Mouse (Mus musculus): ENCODE measurements around the gene Rad23b. TPM values are rescaled to one million over a fixed set of nuclear protein-coding genes. Genes with fewer than 3 reads are reported as not detected.
A peak's percentile ranks its signal among the peaks of the same experiment; 100 is the strongest.
"Not testable (repeated sequence)": the region's sequence is repeated elsewhere in the genome, so short reads cannot be mapped to it uniquely, and the experiment has no call there.

Gene Rad23b
- polyA plus RNA-seq (2015; fragmentation: Nextera tagmentation; extraction: Ambion mirVana): 98.1 and 101 TPM in 2 replicates

DNA sequence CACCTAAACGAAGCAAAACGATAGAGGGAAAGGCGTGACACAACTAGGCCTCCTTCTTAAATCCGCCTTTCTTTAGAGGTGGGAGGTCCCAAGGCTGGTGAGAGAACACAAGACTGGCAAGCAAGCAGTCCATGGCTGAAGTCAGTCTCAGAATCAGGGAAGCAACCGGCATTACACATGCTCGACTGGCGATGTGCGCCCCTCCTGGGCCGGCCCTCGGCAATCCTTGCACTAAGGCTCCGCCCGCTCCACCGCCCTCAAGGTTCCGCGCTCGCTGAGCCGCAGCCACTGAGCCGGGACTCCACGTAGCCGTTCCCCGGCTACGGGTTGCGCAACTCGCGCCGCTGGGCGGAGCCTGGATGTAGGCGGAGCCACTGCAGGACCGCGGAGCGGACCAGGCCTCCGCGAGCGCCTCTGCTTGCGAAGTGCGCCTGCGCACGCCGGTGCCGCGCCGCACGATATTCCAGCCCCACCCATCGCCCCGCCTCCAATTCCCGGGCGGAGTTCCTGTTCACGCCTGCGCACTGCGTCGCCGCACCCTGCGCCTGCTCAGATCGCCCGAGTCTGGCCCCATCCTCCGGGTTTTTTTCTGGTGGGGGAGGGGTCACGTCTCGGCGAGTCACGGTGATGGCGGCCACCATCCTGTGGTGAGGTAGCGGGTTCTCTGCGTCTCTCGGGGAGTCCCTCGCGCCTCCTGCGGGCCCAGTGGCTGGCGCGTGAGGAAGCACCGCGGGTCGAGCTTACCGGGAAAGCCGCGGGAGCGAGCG, at the start of gene Rad23b:
Gene Rad23b, plus strand, starts transcription at position 592 of the 767 bp plus-strand sequence.
- Histone ChIP-seq H3K9ac (peak within 1 kb of the TSS; percentile 95), H3K27me3 (no peaks in the 10 kb centered on the region), H3K4me2 (peak within 1 kb of the TSS; percentile 73), H3K36me3 (no peaks in the 10 kb centered on the region), H3K27ac (replicated peaks) (peak within 1 kb of the TSS; percentile 97), H3K9me3 (no peaks in the 10 kb centered on the region), H3K4me3 (peak within 1 kb of the TSS; percentile 71), H3K4me1 (replicated peaks) (peaks cover 40% of the 10 kb centered on the region)
- under 1% methylated on average over 72 of the region's 77 CpGs for WGBS
- peak; percentile 99 for ATAC-seq (ENCODE audit: low read depth)

DNA sequence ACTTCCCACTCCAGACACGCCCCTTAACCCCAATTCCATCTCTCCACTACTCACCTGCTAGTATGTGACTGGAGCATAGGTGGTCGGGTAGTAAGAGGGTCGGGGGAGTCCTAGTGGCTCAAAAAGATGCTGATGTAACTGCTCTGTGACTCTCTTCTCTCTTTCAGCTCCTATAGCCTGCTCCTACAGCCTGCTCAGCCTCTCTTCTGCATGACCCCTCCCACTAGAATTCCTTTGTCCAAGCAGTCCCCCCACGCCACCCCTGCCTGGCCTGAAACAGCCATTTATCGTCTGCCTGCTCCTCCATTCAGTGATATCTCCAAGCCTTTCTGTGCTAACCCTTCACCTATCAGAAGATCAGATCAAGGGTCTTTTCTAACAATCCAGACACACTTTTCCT, 45.7 kb upstream of the Rad23b start:
- WGBS: 76% methylated on average over 5 of the region's 5 CpGs

DNA sequence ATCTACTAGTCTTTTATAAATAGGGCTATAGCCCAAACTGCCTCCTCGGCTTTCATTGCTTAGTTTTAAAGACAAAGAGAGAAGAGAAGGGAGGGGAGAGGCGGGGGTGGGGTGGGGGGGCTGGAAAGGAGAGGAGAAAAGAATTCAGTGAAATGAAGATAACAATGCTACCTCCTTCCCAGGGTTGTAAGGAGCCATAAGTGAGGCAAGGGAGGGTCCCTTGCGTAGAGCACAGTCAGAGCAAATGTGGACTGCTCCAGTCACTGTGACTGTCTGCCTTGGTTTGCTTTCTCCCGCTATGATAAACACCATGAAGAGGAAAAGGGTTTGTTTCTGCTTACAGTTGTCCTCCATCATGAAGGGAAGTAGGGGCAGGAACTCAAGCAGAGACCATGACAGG, 43.2 kb upstream of the Rad23b start:
- Histone ChIP-seq H3K4me1 (replicated peaks) (no peaks in the 10 kb centered on the region), H3K4me3 (no peak overlapping the region), H3K4me2 (no peak overlapping the region), H3K27ac (replicated peaks) (no peak overlapping the region), H3K9ac (no peak overlapping the region), H3K36me3 (peaks cover 3% of the 10 kb centered on the region; the same call in 1 of the 2 replicates), H3K9me3 (peaks cover 10% of the 10 kb centered on the region), H3K27me3 (no peaks in the 10 kb centered on the region)
- WGBS: 51% methylated on average over 4 of the region's 4 CpGs
- ATAC-seq (ENCODE audit: low read depth): no peak

More for the DNA sequence above, 45.7 kb upstream of the Rad23b start:
- H3K27ac ChIP-seq (replicated peaks): no peak overlapping the region
- H3K36me3 ChIP-seq: peaks cover 3% of the 10 kb centered on the region; the same call in 1 of the 2 replicates
- no peak overlapping the region for H3K9ac ChIP-seq
- no peak overlapping the region for H3K4me2 ChIP-seq
- H3K9me3 ChIP-seq: peaks cover 10% of the 10 kb centered on the region
- no peak for ATAC-seq (ENCODE audit: low read depth)
- no peak overlapping the region for H3K4me3 ChIP-seq
- H3K27me3 ChIP-seq: no peaks in the 10 kb centered on the region
- no peaks in the 10 kb centered on the region for H3K4me1 ChIP-seq (replicated peaks)

DNA sequence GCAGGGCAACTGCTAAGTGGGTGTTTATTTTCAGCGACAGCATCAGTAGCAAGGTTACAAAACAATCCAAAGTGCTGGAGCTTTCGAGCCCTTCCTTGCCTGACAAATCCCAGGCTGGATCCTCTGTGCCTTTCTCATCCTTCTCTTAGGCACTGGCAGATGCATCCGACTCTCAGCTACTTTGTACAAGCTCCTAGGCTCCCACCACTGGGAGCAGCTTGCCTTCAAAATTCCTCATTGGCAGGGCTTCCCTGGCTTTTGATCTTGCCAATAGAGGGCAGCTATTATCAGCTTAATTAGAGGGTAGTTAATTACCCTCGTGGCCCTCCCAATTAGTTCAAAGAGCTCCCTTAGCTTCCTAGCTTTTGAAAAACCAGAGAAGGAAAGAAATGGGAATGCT, 33.1 kb upstream of the Rad23b start:
- Histone ChIP-seq H3K36me3 (no peaks in the 10 kb centered on the region), H3K27ac (replicated peaks) (no peak overlapping the region), H3K4me2 (no peak overlapping the region), H3K4me3 (no peak overlapping the region), H3K9me3 (no peaks in the 10 kb centered on the region), H3K4me1 (replicated peaks) (no peaks in the 10 kb centered on the region; the same call in 1 of the 2 replicates), H3K27me3 (no peaks in the 10 kb centered on the region), H3K9ac (no peak overlapping the region)
- WGBS: 38% methylated on average over 4 of the region's 4 CpGs
- ATAC-seq (ENCODE audit: low read depth): no peak

DNA sequence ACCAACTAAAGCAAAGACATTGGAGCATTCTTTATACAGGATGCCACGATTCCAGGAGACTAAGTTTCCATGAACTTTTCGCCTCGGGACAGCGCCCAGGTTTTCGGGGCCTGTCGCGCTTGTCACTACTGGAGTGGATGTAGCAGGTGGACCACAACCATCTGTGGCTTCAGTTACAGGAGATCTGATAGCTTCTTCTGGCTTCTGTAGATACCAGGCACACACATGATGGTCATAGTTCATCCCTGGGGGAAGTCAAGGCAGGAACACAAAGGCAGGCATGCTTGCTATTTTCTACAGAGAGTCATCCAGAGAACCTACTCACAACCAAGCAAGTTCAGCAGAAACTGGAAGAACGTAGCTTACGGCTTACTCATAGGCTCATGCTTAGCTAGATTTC, 31.5 kb upstream of the Rad23b start:
- H3K4me3 ChIP-seq; H3K36me3 ChIP-seq; H3K27ac ChIP-seq (replicated peaks); H3K27me3 ChIP-seq; H3K9ac ChIP-seq; H3K9me3 ChIP-seq; ATAC-seq (ENCODE audit: low read depth); H3K4me2 ChIP-seq; H3K4me1 ChIP-seq (replicated peaks): not testable (repeated sequence)
- 92% methylated on average over 9 of the region's 9 CpGs for WGBS

DNA sequence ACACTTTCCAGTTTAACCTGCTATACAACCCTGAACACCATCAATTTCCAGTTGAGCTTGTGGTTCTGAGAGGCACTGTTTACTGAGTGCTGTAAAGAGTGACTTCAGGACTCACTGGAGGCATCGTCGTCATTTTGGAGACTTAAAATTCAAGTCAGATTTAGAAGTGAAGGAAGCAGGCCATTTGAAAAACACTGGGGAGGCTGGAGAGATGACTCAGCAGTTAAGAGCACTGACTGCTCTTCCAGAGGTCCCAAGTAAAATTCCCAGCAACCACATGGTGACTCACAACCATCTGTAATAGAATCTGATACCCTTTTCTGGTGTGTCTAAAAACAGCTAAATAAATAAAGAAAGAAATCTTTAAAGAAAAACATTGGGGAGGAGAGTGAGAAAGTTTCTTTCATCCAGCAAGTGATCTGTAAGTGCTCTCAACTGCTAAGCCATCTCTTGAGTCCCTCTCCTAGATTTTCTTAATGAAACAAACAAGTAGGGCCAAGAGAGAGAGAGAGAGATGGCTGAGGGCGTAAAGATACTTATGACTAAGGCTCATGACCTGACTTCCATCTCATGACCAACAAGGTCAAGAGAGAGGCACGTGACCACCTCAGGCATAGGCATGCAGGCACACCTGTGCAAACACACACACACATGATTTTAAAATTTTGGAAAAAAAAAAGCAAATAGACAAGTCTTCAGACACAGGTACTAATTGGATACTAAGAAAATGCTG, 23.9 kb upstream of the Rad23b start:
- Histone ChIP-seq H3K9ac (no peak overlapping the region), H3K27ac (replicated peaks) (no peak overlapping the region), H3K9me3 (no peaks in the 10 kb centered on the region), H3K4me3 (no peak overlapping the region), H3K36me3 (no peaks in the 10 kb centered on the region), H3K4me1 (replicated peaks) (no peaks in the 10 kb centered on the region), H3K27me3 (no peaks in the 10 kb centered on the region), H3K4me2 (no peak overlapping the region)
- no peak for ATAC-seq (ENCODE audit: low read depth)
- WGBS: 68% methylated on average over 4 of the region's 4 CpGs

DNA sequence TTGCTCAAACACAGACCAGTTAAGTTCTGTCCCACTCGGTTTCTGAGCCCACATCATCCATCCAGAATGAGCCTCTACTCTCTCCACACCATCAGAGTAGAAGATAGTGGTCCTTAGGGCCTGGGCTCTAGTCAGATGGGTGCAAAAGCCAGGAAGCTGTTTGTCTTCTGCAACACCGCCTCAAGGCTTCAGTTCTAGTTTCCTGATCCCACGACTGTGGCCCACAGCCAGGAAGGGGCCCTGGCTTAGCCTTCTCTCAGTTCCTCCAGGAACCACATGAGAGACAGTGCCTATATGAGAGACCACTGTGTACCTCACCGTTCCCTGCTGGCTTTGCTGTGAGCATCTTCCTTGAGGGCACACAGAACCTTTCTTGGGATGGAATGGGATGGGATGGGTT, 22.3 kb upstream of the Rad23b start:
- no peak overlapping the region for H3K4me3 ChIP-seq
- H3K4me1 ChIP-seq (replicated peaks): no peaks in the 10 kb centered on the region
- no peaks in the 10 kb centered on the region for H3K36me3 ChIP-seq
- no peaks in the 10 kb centered on the region for H3K9me3 ChIP-seq
- ATAC-seq (ENCODE audit: low read depth): no peak
- no peak overlapping the region for H3K9ac ChIP-seq
- no peak overlapping the region for H3K27ac ChIP-seq (replicated peaks)
- H3K4me2 ChIP-seq: no peak overlapping the region
- WGBS: 82% methylated on average over 4 of the region's 4 CpGs
- no peaks in the 10 kb centered on the region for H3K27me3 ChIP-seq

DNA sequence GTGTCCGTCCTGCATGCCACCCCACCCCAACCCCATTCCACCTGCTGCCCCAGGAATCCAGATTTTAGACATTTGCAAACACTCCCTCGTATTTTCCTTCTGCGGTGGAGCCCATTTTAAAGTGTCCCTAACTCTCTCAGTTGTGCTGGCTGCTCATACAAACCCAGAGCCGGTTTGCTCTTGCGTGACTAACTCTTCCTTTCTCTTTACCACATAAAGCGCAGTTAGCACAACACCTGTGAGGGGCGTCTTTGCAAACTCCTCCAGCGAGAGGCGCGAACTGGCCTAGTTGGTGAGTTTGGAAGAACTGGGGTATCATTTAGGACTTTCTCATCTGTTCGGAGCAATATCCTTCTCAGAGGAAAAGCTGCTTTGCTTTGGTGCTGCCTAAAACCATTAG, 21.4 kb upstream of the Rad23b start:
- no peaks in the 10 kb centered on the region for H3K27me3 ChIP-seq
- H3K9ac ChIP-seq: no peak overlapping the region
- no peaks in the 10 kb centered on the region for H3K9me3 ChIP-seq
- ATAC-seq (ENCODE audit: low read depth): no peak
- H3K4me2 ChIP-seq: no peak overlapping the region
- WGBS: 90% methylated on average over 11 of the region's 11 CpGs
- H3K36me3 ChIP-seq: no peaks in the 10 kb centered on the region
- H3K4me3 ChIP-seq: no peak overlapping the region
- no peak overlapping the region for H3K27ac ChIP-seq (replicated peaks)
- H3K4me1 ChIP-seq (replicated peaks): no peaks in the 10 kb centered on the region

DNA sequence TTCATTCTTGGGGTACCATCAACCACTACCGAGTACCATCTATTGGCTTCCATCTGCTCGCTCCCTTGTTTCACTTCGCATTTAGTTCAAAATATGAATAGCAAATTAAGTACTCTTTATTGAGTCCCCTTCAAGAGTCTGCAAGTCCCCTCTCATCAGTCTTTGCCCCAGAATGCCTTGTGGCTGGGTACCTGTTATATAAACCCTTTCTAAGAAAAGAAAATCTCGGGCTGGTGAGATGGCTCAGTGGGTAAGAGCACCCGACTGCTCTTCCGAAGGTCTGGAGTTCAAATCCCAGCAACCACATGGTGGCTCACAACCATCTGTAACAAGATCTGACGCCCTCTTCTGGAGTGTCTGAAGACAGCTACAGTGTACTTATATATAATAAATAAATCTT, 20.9 kb upstream of the Rad23b start:
- not testable (repeated sequence) for H3K4me1 ChIP-seq (replicated peaks); H3K27ac ChIP-seq (replicated peaks); ATAC-seq (ENCODE audit: low read depth); H3K4me2 ChIP-seq; H3K9ac ChIP-seq; H3K27me3 ChIP-seq; H3K9me3 ChIP-seq; H3K36me3 ChIP-seq; H3K4me3 ChIP-seq
- WGBS: 93% methylated on average over 6 of the region's 7 CpGs

DNA sequence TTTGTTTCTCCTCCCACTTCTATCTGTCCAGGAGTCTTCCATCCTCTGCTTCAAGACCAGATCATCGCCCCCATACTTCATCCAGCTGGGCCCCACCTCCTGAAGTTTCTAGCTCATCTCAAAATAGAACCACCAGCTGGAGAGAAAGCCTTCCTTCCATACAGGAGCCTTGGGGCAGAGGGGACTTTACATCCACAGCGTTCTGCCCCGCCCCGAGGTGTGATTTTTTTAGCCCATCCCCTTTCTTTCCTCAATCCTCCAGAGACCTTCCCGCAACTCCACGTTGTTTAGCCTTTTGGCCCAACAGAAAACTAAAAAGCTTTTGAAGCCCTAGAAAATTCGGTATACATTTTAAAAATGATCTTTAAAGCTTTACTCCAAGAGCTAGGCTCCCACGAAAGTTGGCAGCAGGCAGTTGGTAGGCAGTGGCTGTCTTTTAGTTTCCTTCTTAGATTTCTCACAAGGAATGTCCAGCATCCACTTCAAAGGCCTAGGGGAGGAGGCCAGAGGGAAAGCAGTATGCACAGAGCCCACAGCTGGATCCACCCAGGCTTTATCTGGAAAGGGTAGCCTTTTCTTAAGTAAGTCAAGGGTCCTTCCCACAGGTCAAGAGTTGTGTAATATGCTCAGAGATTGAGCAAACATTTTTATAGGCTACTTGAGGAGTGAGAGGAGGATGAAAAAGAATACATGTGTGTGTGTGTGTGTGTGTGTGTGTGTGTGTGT, 20.1 kb upstream of the Rad23b start:
- Histone ChIP-seq H3K9me3 (no peaks in the 10 kb centered on the region), H3K4me2 (no peak overlapping the region), H3K36me3 (no peaks in the 10 kb centered on the region), H3K9ac (no peak overlapping the region), H3K27ac (replicated peaks) (no peak overlapping the region), H3K4me1 (replicated peaks) (no peaks in the 10 kb centered on the region), H3K27me3 (no peaks in the 10 kb centered on the region), H3K4me3 (no peak overlapping the region)
- no peak for ATAC-seq (ENCODE audit: low read depth)
- 85% methylated on average over 8 of the region's 8 CpGs for WGBS

DNA sequence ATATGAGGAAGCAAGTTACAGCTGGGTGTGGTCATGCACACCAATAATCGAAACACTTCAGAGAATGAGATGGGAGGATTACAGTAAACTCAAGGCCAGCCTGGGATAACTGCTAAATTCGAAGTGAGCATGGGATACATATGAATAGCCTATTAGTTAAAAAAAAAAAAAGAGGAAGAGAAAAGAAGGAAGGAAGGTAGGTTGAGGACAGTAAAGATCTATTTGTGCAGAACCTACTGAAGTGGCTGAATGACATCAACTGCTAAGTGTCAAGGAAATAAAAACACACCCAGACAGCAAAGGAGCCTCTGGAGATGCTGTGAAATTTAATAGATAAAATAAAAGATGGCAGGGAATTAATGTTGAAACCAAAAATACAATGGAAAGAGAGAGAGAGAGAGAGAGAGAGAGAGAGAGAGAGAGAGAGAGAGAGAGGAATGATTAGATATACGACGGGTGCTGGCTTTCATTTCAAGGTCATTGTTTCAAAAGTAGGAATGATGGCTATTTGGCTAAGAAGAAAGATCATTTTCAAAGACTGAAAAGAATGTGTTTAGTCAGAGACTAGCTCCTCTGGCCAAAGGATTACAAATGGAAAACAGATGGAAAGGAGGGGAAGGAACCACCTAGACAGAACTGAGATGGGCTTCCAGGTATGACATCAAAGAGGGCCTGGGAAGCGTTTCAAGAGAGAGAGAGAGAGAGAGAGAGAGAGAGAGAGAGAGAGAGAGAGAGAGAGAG, 14.6 kb upstream of the Rad23b start:
- no peaks in the 10 kb centered on the region for H3K4me1 ChIP-seq (replicated peaks)
- no peaks in the 10 kb centered on the region for H3K9me3 ChIP-seq
- no peak overlapping the region for H3K4me3 ChIP-seq
- no peak overlapping the region for H3K9ac ChIP-seq
- no peak overlapping the region for H3K4me2 ChIP-seq
- no peak overlapping the region for H3K27ac ChIP-seq (replicated peaks)
- no peaks in the 10 kb centered on the region for H3K27me3 ChIP-seq
- WGBS: 80% methylated on average over 5 of the region's 5 CpGs
- no peaks in the 10 kb centered on the region for H3K36me3 ChIP-seq
- ATAC-seq (ENCODE audit: low read depth): no peak

DNA sequence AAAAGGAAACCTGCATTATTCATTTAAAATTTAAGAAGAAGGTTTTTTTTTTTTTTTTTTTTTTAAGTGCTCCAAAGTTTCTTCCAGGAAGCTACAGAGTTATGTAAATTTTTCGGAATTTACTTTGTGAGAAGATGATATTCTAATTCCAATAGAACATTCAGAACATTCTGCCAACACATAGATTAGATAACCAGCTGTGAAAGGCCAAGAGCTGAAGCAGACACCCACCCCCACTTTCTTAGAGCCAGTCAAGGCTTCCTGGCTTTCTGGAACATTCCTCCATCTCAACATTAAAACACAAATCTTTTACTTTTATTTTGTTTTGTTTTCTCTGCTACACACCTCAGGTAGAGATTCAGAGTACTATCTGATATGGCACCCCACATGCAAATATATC, 10.9 kb upstream of the Rad23b start:
- no peaks in the 10 kb centered on the region for H3K9me3 ChIP-seq

More for the DNA sequence above, 10.9 kb upstream of the Rad23b start:
- Histone ChIP-seq H3K27me3 (no peaks in the 10 kb centered on the region), H3K9ac (no peak overlapping the region), H3K36me3 (no peaks in the 10 kb centered on the region), H3K4me1 (replicated peaks) (no peaks in the 10 kb centered on the region), H3K4me2 (no peak overlapping the region), H3K4me3 (no peak overlapping the region), H3K27ac (replicated peaks) (no peak overlapping the region)
- no peak for ATAC-seq (ENCODE audit: low read depth)
- WGBS: 78% methylated on average over 1 of the region's 1 CpGs
